Mouse (Mus musculus) hindbrain, embryonic 11.5 days (tissue): Measurements from ENCODE around the gene Adgrf1. TPM values are rescaled to one million over a fixed set of nuclear protein-coding genes. Genes with fewer than 3 reads are reported as not detected.

Experiments used
- ATAC-seq: fragments of 200-750 bp; cut with Nextera tagmentation; 2 replicates; pipeline ENCODE4 v1.8.0; 2017; ENCODE audit warnings: mild to moderate bottlenecking, moderate TSS enrichment, moderate library complexity; ENCODE audit not compliant: low FRiP score
- DNase-seq: peaks from one replicate; pipeline ENCODE4 v3.0.0-alpha.2; 2015; ENCODE audit warnings: low spot score
- H3K27ac ChIP-seq: fragments of 300-500 bp; sonication (generic); 2 replicates; pipeline ENCODE4 v1.5.1; 2014; ENCODE audit warnings: mild to moderate bottlenecking, low read depth, low read length
- H3K27me3 ChIP-seq: fragments of 300-500 bp; sonication (generic); 2 replicates; pipeline ENCODE4 v1.6.1; 2014; ENCODE audit warnings: mild to moderate bottlenecking, low read length, moderate library complexity, mixed read lengths; ENCODE audit not compliant: control insufficient read depth, insufficient read depth
- H3K36me3 ChIP-seq: fragments of 300-500 bp; sonication (generic); 2 replicates; pipeline ENCODE4 v1.6.1; 2014; ENCODE audit warnings: mild to moderate bottlenecking, low read length, moderate library complexity, mixed read lengths; ENCODE audit not compliant: control insufficient read depth, insufficient read depth
- H3K4me1 ChIP-seq: fragments of 300-500 bp; sonication (generic); replicated peaks from 2 replicates; pipeline ENCODE4 v1.6.1; 2014; ENCODE audit warnings: low read length, mixed read lengths; ENCODE audit not compliant: control insufficient read depth, insufficient read depth
- H3K4me2 ChIP-seq: fragments of 300-500 bp; sonication (generic); replicated peaks from 2 replicates; pipeline ENCODE4 v1.6.1; 2014; ENCODE audit warnings: mild to moderate bottlenecking, low read depth, low read length
- H3K4me3 ChIP-seq: fragments of 300-500 bp; sonication (generic); 2 replicates; pipeline ENCODE4 v1.5.1; 2014; ENCODE audit warnings: low read depth, low read length
- H3K9ac ChIP-seq: fragments of 300-500 bp; sonication (generic); 2 replicates; pipeline ENCODE4 v1.6.1; 2014; ENCODE audit warnings: low read depth, low read length
- H3K9me3 ChIP-seq: fragments of 300-500 bp; sonication (generic); 2 replicates; pipeline ENCODE4 v1.6.1; 2016; ENCODE audit warnings: low read length; ENCODE audit not compliant: control insufficient read depth
- WGBS: fragments of 180-500 bp; shearing (Covaris S2); extraction: QIAGEN DNeasy Blood & Tissue Kit; methylation state at CpG from one replicate; pipeline ENCODE4 v1.1.7; 2014; 5-methylcytosine and 5-hydroxymethylcytosine counted together
- polyA plus RNA-seq: library from polyadenylated mRNA; unstranded; fragments of >200 nt; fragmentation: Nextera tagmentation; extraction: Ambion mirVana; gene quantifications from 2 replicates; pipeline ENCODE4 v1.2.1, GENCODE M21; 2014

Gene Adgrf1
- polyA plus RNA-seq, 1 experiment from 2014 or later: not detected

- Histone ChIP-seq H3K36me3 (no peaks in the 10 kb centered on the region), H3K4me2 (no peak overlapping the region), H3K4me3 (no peak overlapping the region), H3K9ac (no peak overlapping the region), H3K27ac (no peak overlapping the region), H3K27me3 (no peaks in the 10 kb centered on the region), H3K9me3 (no peaks in the 10 kb centered on the region), H3K4me1 (no peaks in the 10 kb centered on the region)
- no peak for DNase-seq
- 92% methylated on average over 6 of the region's 6 CpGs for WGBS
- ATAC-seq: no peak
Measured at GRCm38 (mm10) chr17:43245364-43245763, 24.8 kb upstream of the Adgrf1 start.

- DNase-seq: no peak
- H3K9ac ChIP-seq: no peak overlapping the region
- no peaks in the 10 kb centered on the region for H3K4me1 ChIP-seq
- no peak overlapping the region for H3K27ac ChIP-seq
- no peak overlapping the region for H3K4me3 ChIP-seq
- 88% methylated on average over 3 of the region's 3 CpGs for WGBS
- H3K9me3 ChIP-seq: no peaks in the 10 kb centered on the region
- H3K4me2 ChIP-seq: no peak overlapping the region
- ATAC-seq: no peak
- H3K36me3 ChIP-seq: no peaks in the 10 kb centered on the region
- H3K27me3 ChIP-seq: no peaks in the 10 kb centered on the region
Measured at GRCm38 (mm10) chr17:43247245-43247644, 22.9 kb upstream of the Adgrf1 start.

GRCm38 (mm10) chr17:43249645-43250044 lies 20.5 kb upstream of the Adgrf1 start:
- Histone ChIP-seq H3K36me3 (no peaks in the 10 kb centered on the region), H3K27me3 (no peaks in the 10 kb centered on the region), H3K9me3 (no peaks in the 10 kb centered on the region), H3K4me2 (no peak overlapping the region), H3K4me1 (no peaks in the 10 kb centered on the region), H3K27ac (no peak overlapping the region), H3K9ac (no peak overlapping the region), H3K4me3 (no peak overlapping the region)
- DNase-seq (no peak), ATAC-seq (no peak)
- 56% methylated on average over 3 of the region's 3 CpGs for WGBS

GRCm38 (mm10) chr17:43251249-43252125 lies 18.6 kb upstream of the Adgrf1 start:
- no peak overlapping the region for H3K27ac ChIP-seq
- WGBS: 68% methylated on average over 5 of the region's 5 CpGs
- no peaks in the 10 kb centered on the region for H3K36me3 ChIP-seq
- H3K4me3 ChIP-seq: no peak overlapping the region
- DNase-seq (no peak), ATAC-seq (no peak)
- no peaks in the 10 kb centered on the region for H3K27me3 ChIP-seq
- H3K9ac ChIP-seq: no peak overlapping the region
- no peaks in the 10 kb centered on the region for H3K9me3 ChIP-seq
- H3K4me1 ChIP-seq: no peaks in the 10 kb centered on the region
- no peak overlapping the region for H3K4me2 ChIP-seq

- H3K9ac ChIP-seq: no peak overlapping the region
- H3K27me3 ChIP-seq: no peaks in the 10 kb centered on the region
- no peak overlapping the region for H3K4me2 ChIP-seq
- H3K27ac ChIP-seq: no peak overlapping the region
- no peak overlapping the region for H3K4me3 ChIP-seq
- no peak for ATAC-seq
- no peaks in the 10 kb centered on the region for H3K4me1 ChIP-seq
- 85% methylated on average over 11 of the region's 11 CpGs for WGBS
- H3K9me3 ChIP-seq: no peaks in the 10 kb centered on the region
- no peaks in the 10 kb centered on the region for H3K36me3 ChIP-seq
- no peak for DNase-seq
Measured at GRCm38 (mm10) chr17:43252846-43253245, 17.3 kb upstream of the Adgrf1 start.

GRCm38 (mm10) chr17:43254261-43254660 lies 15.9 kb upstream of the Adgrf1 start:
- Histone ChIP-seq H3K4me1 (no peaks in the 10 kb centered on the region), H3K4me3 (no peak overlapping the region), H3K9ac (no peak overlapping the region), H3K27me3 (no peaks in the 10 kb centered on the region), H3K27ac (no peak overlapping the region), H3K9me3 (no peaks in the 10 kb centered on the region), H3K4me2 (no peak overlapping the region), H3K36me3 (no peaks in the 10 kb centered on the region)
- WGBS: 68% methylated on average over 3 of the region's 3 CpGs
- ATAC-seq (no peak), DNase-seq (no peak)

GRCm38 (mm10) chr17:43256536-43257135 lies 13.5 kb upstream of the Adgrf1 start:
- 76% methylated on average over 12 of the region's 12 CpGs for WGBS
- no peak for DNase-seq

GRCm38 (mm10) chr17:43257699-43258098 lies 12.4 kb upstream of the Adgrf1 start:
- no peaks in the 10 kb centered on the region for H3K27me3 ChIP-seq
- DNase-seq: no peak
- H3K9me3 ChIP-seq: no peaks in the 10 kb centered on the region
- no peak overlapping the region for H3K27ac ChIP-seq
- H3K4me3 ChIP-seq: no peak overlapping the region
- H3K36me3 ChIP-seq: no peaks in the 10 kb centered on the region
- no peaks in the 10 kb centered on the region for H3K4me1 ChIP-seq
- no peak overlapping the region for H3K9ac ChIP-seq
- no peak overlapping the region for H3K4me2 ChIP-seq
- 95% methylated on average over 1 of the region's 1 CpGs for WGBS
- ATAC-seq: no peak

More at GRCm38 (mm10) chr17:43256536-43257135, 13.5 kb upstream of the Adgrf1 start:
- Histone ChIP-seq H3K27me3 (no peaks in the 10 kb centered on the region), H3K9ac (no peak overlapping the region), H3K27ac (no peak overlapping the region), H3K4me3 (no peak overlapping the region), H3K36me3 (no peaks in the 10 kb centered on the region), H3K4me2 (no peak overlapping the region), H3K9me3 (no peaks in the 10 kb centered on the region), H3K4me1 (no peaks in the 10 kb centered on the region)
- ATAC-seq: no peak

GRCm38 (mm10) chr17:43261937-43262336 lies 8.2 kb upstream of the Adgrf1 start:
- Histone ChIP-seq H3K36me3 (no peaks in the 10 kb centered on the region), H3K9ac (no peak overlapping the region), H3K9me3 (no peaks in the 10 kb centered on the region), H3K4me3 (no peak overlapping the region), H3K27ac (no peak overlapping the region), H3K4me1 (no peaks in the 10 kb centered on the region), H3K27me3 (no peaks in the 10 kb centered on the region), H3K4me2 (no peak overlapping the region)
- 93% methylated on average over 5 of the region's 5 CpGs for WGBS
- no peak for DNase-seq
- no peak for ATAC-seq
